Mouse (Mus musculus): ENCODE measurements around the gene Ubqln5. TPM values are rescaled to one million over a fixed set of nuclear protein-coding genes. Genes with fewer than 3 reads are reported as not detected.

Gene Ubqln5
- polyA plus RNA-seq, 1 experiment: not detected

GRCm38 (mm10) chr7:104137305-104137704 is 7.7 kb upstream of the Ubqln5 start, which contains the start of gene Olfr643:
TSS of gene Olfr643 (minus strand) at chr7:104137405.
- 83% methylated on average over 5 of the region's 5 CpGs for WGBS

GRCm38 (mm10) chr7:104104757-104104972 is 25.0 kb downstream of the Ubqln5 start, which contains the start of gene Olfr646:
TSS of gene Olfr646 (plus strand) at chr7:104104873.
- TF ChIP-seq POLR2A (IDR thresholded peaks at IDR 0.05; ENCODE audit: borderline replicate concordance, control insufficient read depth, low read depth, low read length): no peak
- TF ChIP-seq CTCF (IDR thresholded peaks at IDR 0.05; ENCODE audit: control insufficient read depth, insufficient read depth, low read length): no peak
- no peaks in the 10 kb centered on the region for H3K4me1 ChIP-seq (ENCODE audit: control insufficient read depth, insufficient read depth, low read length)
- H3K4me3 ChIP-seq (replicated peaks; ENCODE audit: control insufficient read depth, low read depth, low read length): no peak within 1 kb of the TSS
- no peak within 1 kb of the TSS for H3K27ac ChIP-seq (ENCODE audit: control insufficient read depth, insufficient read depth, low read depth, low read length, poor library complexity)

More at GRCm38 (mm10) chr7:104137305-104137704, 7.7 kb upstream of the Ubqln5 start, which contains the start of gene Olfr643:
- TF ChIP-seq CTCF (IDR thresholded peaks at IDR 0.05; ENCODE audit: control insufficient read depth, insufficient read depth, low read length) (no peak), POLR2A (IDR thresholded peaks at IDR 0.05; ENCODE audit: borderline replicate concordance, control insufficient read depth, low read depth, low read length) (no peak)
- H3K4me1 ChIP-seq (ENCODE audit: control insufficient read depth, insufficient read depth, low read length): no peaks in the 10 kb centered on the region
- H3K4me3 ChIP-seq (replicated peaks; ENCODE audit: control insufficient read depth, low read depth, low read length): no peak within 1 kb of the TSS
- no peak within 1 kb of the TSS for H3K27ac ChIP-seq (ENCODE audit: control insufficient read depth, insufficient read depth, low read depth, low read length, poor library complexity)

GRCm38 (mm10) chr7:104103913-104104756 is 25.5 kb downstream of the Ubqln5 start:
- no peak overlapping the region for H3K27ac ChIP-seq (ENCODE audit: control insufficient read depth, insufficient read depth, low read depth, low read length, poor library complexity)
- TF ChIP-seq CTCF (IDR thresholded peaks at IDR 0.05; ENCODE audit: control insufficient read depth, insufficient read depth, low read length) (no peak), POLR2A (IDR thresholded peaks at IDR 0.05; ENCODE audit: borderline replicate concordance, control insufficient read depth, low read depth, low read length) (no peak)
- no peaks in the 10 kb centered on the region for H3K4me1 ChIP-seq (ENCODE audit: control insufficient read depth, insufficient read depth, low read length)
- WGBS: 11% methylated on average over 4 of the region's 4 CpGs
- no peak overlapping the region for H3K4me3 ChIP-seq (replicated peaks; ENCODE audit: control insufficient read depth, low read depth, low read length)

DNA sequence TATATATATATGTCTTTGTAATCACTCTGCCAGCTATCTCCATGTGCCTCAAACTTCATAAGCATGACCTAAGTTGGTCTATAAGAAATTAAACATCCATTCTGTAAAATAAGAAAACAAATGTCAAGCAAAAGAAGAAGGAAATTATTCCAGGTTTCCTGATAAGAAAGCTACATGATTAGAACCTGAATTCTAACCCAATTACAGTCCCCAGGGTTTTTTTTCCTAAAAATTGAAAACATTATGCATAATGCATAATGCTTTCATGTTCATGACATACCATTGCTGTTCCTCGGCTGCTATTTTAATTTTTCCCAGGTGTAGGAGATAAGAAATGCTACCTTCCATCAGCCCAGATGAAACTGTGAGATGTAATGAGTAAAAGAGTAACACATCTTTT is 44.3 kb downstream of the Ubqln5 start, which contains the start of gene Olfr645:
Olfr645 (minus strand) TSS at position 101 of the 400 bp plus-strand sequence.
- TF ChIP-seq CTCF (IDR thresholded peaks at IDR 0.05; ENCODE audit: control insufficient read depth, insufficient read depth, low read length) (no peak), POLR2A (IDR thresholded peaks at IDR 0.05; ENCODE audit: borderline replicate concordance, control insufficient read depth, low read depth, low read length) (no peak)
- WGBS: 83% methylated on average over 1 of the region's 1 CpGs
- Histone ChIP-seq H3K4me1 (ENCODE audit: control insufficient read depth, insufficient read depth, low read length) (no peaks in the 10 kb centered on the region), H3K4me3 (replicated peaks; ENCODE audit: control insufficient read depth, low read depth, low read length) (no peak within 1 kb of the TSS), H3K27ac (ENCODE audit: control insufficient read depth, insufficient read depth, low read depth, low read length, poor library complexity) (no peak within 1 kb of the TSS)

Other genes with a start within 250 kb of the Ubqln5 start
- gene Olfr66, start 243.6 kb downstream of the Ubqln5 start, polyA plus RNA-seq (2011; ENCODE audit: insufficient read depth, insufficient read length, low replicate concordance, missing spikeins): not detected in 2 replicates
- gene Olfr64, start 235.3 kb downstream of the Ubqln5 start, polyA plus RNA-seq (2011; ENCODE audit: insufficient read depth, insufficient read length, low replicate concordance, missing spikeins): not detected in 2 replicates
- gene Olfr65, start 226.3 kb downstream of the Ubqln5 start, polyA plus RNA-seq (2011; ENCODE audit: insufficient read depth, insufficient read length, low replicate concordance, missing spikeins): not detected in 2 replicates
- gene Olfr631, start 201.0 kb downstream of the Ubqln5 start, polyA plus RNA-seq (2011; ENCODE audit: insufficient read depth, insufficient read length, low replicate concordance, missing spikeins): not detected in 2 replicates
- gene Olfr632, start 195.5 kb downstream of the Ubqln5 start, polyA plus RNA-seq (2011; ENCODE audit: insufficient read depth, insufficient read length, low replicate concordance, missing spikeins): not detected in 2 replicates
- 0.25 TPM in 1 of 2 replicates, not detected in the other for gene Olfr633, start 185.4 kb downstream of the Ubqln5 start, polyA plus RNA-seq (2011; ENCODE audit: insufficient read depth, insufficient read length, low replicate concordance, missing spikeins)
- not detected in 2 replicates for gene Olfr635, start 158.7 kb downstream of the Ubqln5 start, polyA plus RNA-seq (2011; ENCODE audit: insufficient read depth, insufficient read length, low replicate concordance, missing spikeins)
- gene Olfr638, start 131.1 kb downstream of the Ubqln5 start, polyA plus RNA-seq (2011; ENCODE audit: insufficient read depth, insufficient read length, low replicate concordance, missing spikeins): not detected in 2 replicates
- not detected in 2 replicates for gene Olfr639, start 112.5 kb downstream of the Ubqln5 start, polyA plus RNA-seq (2011; ENCODE audit: insufficient read depth, insufficient read length, low replicate concordance, missing spikeins)
- not detected in 2 replicates for gene Olfr640, start 104.3 kb downstream of the Ubqln5 start, polyA plus RNA-seq (2011; ENCODE audit: insufficient read depth, insufficient read length, low replicate concordance, missing spikeins)
- gene Olfr641, start 94.4 kb downstream of the Ubqln5 start, polyA plus RNA-seq (2011; ENCODE audit: insufficient read depth, insufficient read length, low replicate concordance, missing spikeins): not detected in 2 replicates
- 0.29 TPM in 1 of 2 replicates, not detected in the other for gene Olfr642, start 77.2 kb downstream of the Ubqln5 start, polyA plus RNA-seq (2011; ENCODE audit: insufficient read depth, insufficient read length, low replicate concordance, missing spikeins)
- gene 4930516K23Rik, start 68.4 kb downstream of the Ubqln5 start, polyA plus RNA-seq (2011; ENCODE audit: insufficient read depth, insufficient read length, low replicate concordance, missing spikeins): not detected in 2 replicates
- not detected in 2 replicates for gene Olfr644, start 58.0 kb downstream of the Ubqln5 start, polyA plus RNA-seq (2011; ENCODE audit: insufficient read depth, insufficient read length, low replicate concordance, missing spikeins)
- gene Olfr645, start 44.4 kb downstream of the Ubqln5 start, polyA plus RNA-seq (2011; ENCODE audit: insufficient read depth, insufficient read length, low replicate concordance, missing spikeins): not detected in 2 replicates
- not detected in 2 replicates for gene Olfr646, start 25.0 kb downstream of the Ubqln5 start, polyA plus RNA-seq (2011; ENCODE audit: insufficient read depth, insufficient read length, low replicate concordance, missing spikeins)
- gene Olfr643, start 7.6 kb upstream of the Ubqln5 start, polyA plus RNA-seq (2011; ENCODE audit: insufficient read depth, insufficient read length, low replicate concordance, missing spikeins): not detected in 2 replicates
- gene Ubqln3, start 13.5 kb upstream of the Ubqln5 start, polyA plus RNA-seq (2011; ENCODE audit: insufficient read depth, insufficient read length, low replicate concordance, missing spikeins): not detected in 2 replicates
- gene Ubqlnl, start 20.7 kb upstream of the Ubqln5 start, polyA plus RNA-seq (2011; ENCODE audit: insufficient read depth, insufficient read length, low replicate concordance, missing spikeins): not detected in 2 replicates
- gene Olfm5, start 35.0 kb upstream of the Ubqln5 start, polyA plus RNA-seq (2011; ENCODE audit: insufficient read depth, insufficient read length, low replicate concordance, missing spikeins): not detected in 2 replicates
- not detected in 2 replicates for gene Olfr648, start 53.6 kb upstream of the Ubqln5 start, polyA plus RNA-seq (2011; ENCODE audit: insufficient read depth, insufficient read length, low replicate concordance, missing spikeins)
- gene Olfr649, start 66.2 kb upstream of the Ubqln5 start, polyA plus RNA-seq (2011; ENCODE audit: insufficient read depth, insufficient read length, low replicate concordance, missing spikeins): not detected in 2 replicates
- 2.4 and 6.1 TPM in 2 replicates for gene Trim6, start 89.0 kb upstream of the Ubqln5 start, polyA plus RNA-seq (2011; ENCODE audit: insufficient read depth, insufficient read length, low replicate concordance, missing spikeins)
- gene Trim34a, start 114.6 kb upstream of the Ubqln5 start, polyA plus RNA-seq (2011; ENCODE audit: insufficient read depth, insufficient read length, low replicate concordance, missing spikeins): 10.6 and 18.7 TPM in 2 replicates
- 2.1 and 5.3 TPM in 2 replicates for gene Trim5, start 158.3 kb upstream of the Ubqln5 start, polyA plus RNA-seq (2011; ENCODE audit: insufficient read depth, insufficient read length, low replicate concordance, missing spikeins)
- gene Trim12a, start 185.6 kb upstream of the Ubqln5 start, polyA plus RNA-seq (2011; ENCODE audit: insufficient read depth, insufficient read length, low replicate concordance, missing spikeins): 57.3 and 112 TPM in 2 replicates
- gene Trim34b, start 199.6 kb upstream of the Ubqln5 start, polyA plus RNA-seq (2011; ENCODE audit: insufficient read depth, insufficient read length, low replicate concordance, missing spikeins): not detected in 2 replicates
- 11.9 and 12.3 TPM in 2 replicates for gene Trim12c, start 223.5 kb upstream of the Ubqln5 start, polyA plus RNA-seq (2011; ENCODE audit: insufficient read depth, insufficient read length, low replicate concordance, missing spikeins)
- gene Trim30b, start 240.1 kb upstream of the Ubqln5 start, polyA plus RNA-seq (2011; ENCODE audit: insufficient read depth, insufficient read length, low replicate concordance, missing spikeins): 12.8 and 49.8 TPM in 2 replicates